Mouse (Mus musculus) kidney, adult 2 months (tissue): ENCODE measurements around the gene Inpp5d.

Experiments
- CTCF ChIP-seq: fragments of 200-500 bp; conservative IDR thresholded peaks from 2 replicates; pipeline ENCODE4 v1.5.1; 2011; ENCODE audit warnings: low read depth, mild to moderate bottlenecking, control low read depth, low read length, moderate library complexity, mixed read lengths; ENCODE audit not compliant: insufficient read depth, insufficient read length
- POLR2A ChIP-seq: fragments of 200-500 bp; IDR thresholded peaks from one replicate; pipeline ENCODE4 v1.6.1; 2011; ENCODE audit warnings: low read depth, low read length, control low read depth

DNA sequence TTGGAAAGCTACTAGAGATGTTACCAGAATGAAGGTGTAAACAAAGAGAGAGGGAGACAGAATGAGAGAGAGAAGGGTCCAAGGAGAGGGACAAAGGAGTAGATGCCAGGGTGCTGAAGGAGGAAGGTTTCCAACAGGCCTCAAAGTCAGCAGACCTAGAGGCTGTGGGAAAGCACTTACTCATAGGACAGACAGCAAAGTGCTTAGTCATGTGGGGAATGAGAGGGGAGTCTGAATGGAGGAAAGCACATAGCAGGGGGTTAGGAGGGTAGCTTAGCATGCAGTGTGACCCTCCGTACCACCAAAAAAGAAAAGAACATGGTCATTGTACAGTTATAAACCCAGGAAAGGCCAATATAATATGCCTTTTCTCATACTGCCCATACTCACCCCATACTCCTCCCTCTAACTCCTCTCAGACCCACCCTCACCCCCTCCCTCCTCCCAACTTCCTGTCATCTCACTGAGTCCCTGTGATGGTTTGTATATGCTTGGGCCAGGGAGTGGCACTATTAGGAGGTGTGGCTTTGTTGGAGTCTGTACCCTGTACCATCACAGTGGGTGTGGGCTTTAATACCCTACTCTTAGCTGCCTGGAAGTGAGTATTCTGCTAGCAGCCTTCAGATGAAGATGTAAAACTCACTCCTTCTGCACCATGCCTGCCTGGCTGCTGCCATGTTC lies 69.7 kb downstream of the Inpp5d start:
- TF ChIP-seq CTCF = no peak
- TF ChIP-seq POLR2A = no peak
